Mouse (Mus musculus) limb, embryonic 12.5 days (tissue): ENCODE measurements around the gene Sdad1. TPM values are rescaled to one million over a fixed set of nuclear protein-coding genes. Genes with fewer than 3 reads are reported as not detected.
A peak's percentile ranks its signal among the peaks of the same experiment; 100 is the strongest.

Experiments used
- ATAC-seq: fragments of 200-750 bp; cut with Nextera tagmentation; 2 replicates; pipeline ENCODE4 v1.8.0; 2017; ENCODE audit warnings: low read depth, moderate TSS enrichment; ENCODE audit not compliant: insufficient number of reproducible peaks, insufficient read depth, low FRiP score, low TSS enrichment
- H3K27ac ChIP-seq: fragments of 300-500 bp; sonication (generic); 2 replicates; pipeline ENCODE4 v1.5.1; 2016; ENCODE audit warnings: mild to moderate bottlenecking, moderate library complexity
- H3K27me3 ChIP-seq: fragments of 300-500 bp; sonication (generic); 2 replicates; pipeline ENCODE4 v1.6.1; 2016; ENCODE audit warnings: mild to moderate bottlenecking, moderate library complexity
- H3K36me3 ChIP-seq: fragments of 300-500 bp; sonication (generic); 2 replicates; pipeline ENCODE4 v1.6.1; 2016; ENCODE audit warnings: mild to moderate bottlenecking, moderate library complexity
- H3K4me1 ChIP-seq: fragments of 300-500 bp; sonication (generic); replicated peaks from 2 replicates; pipeline ENCODE4 v1.6.1; 2016
- H3K4me2 ChIP-seq: fragments of 300-500 bp; sonication (generic); 2 replicates; pipeline ENCODE4 v1.6.1; 2016; ENCODE audit warnings: mild to moderate bottlenecking, moderate library complexity
- H3K4me3 ChIP-seq: fragments of 300-500 bp; sonication (generic); replicated peaks from 2 replicates; pipeline ENCODE4 v1.5.1; 2016; ENCODE audit warnings: mild to moderate bottlenecking
- H3K9ac ChIP-seq: fragments of 300-500 bp; sonication (generic); replicated peaks from 2 replicates; pipeline ENCODE4 v1.6.1; 2016; ENCODE audit warnings: mild to moderate bottlenecking, moderate library complexity
- H3K9me3 ChIP-seq: fragments of 300-500 bp; sonication (generic); 2 replicates; pipeline ENCODE4 v1.6.1; 2016; ENCODE audit warnings: mild to moderate bottlenecking, moderate library complexity
- WGBS: fragments of 180-500 bp; shearing (Covaris S2); methylation state at CpG from one replicate; pipeline ENCODE4 v1.1.7; 2016; 5-methylcytosine and 5-hydroxymethylcytosine counted together
- polyA plus RNA-seq: library from polyadenylated mRNA; unstranded; fragments of >200 nt; fragmentation: Nextera tagmentation; extraction: Ambion mirVana; gene quantifications from 2 replicates; pipeline ENCODE4 v1.2.1, GENCODE M21; 2016

Gene Sdad1
- polyA plus RNA-seq, 1 experiment from 2014 or later: 46.5 TPM

- H3K27me3 ChIP-seq: no peaks in the 10 kb centered on the region
- no peak overlapping the region for H3K4me3 ChIP-seq
- no peaks in the 10 kb centered on the region for H3K9me3 ChIP-seq
- no peak overlapping the region for H3K4me2 ChIP-seq
- no peaks in the 10 kb centered on the region for H3K4me1 ChIP-seq
- no peak overlapping the region for H3K9ac ChIP-seq
- WGBS: 93% methylated on average over 7 of the region's 7 CpGs
- no peaks in the 10 kb centered on the region for H3K36me3 ChIP-seq
- no peak overlapping the region for H3K27ac ChIP-seq
- no peak for ATAC-seq
Measured at GRCm38 (mm10) chr5:92270496-92270895, 39.8 kb downstream of the Sdad1 start.

GRCm38 (mm10) chr5:92263761-92264359, 46.4 kb downstream of the Sdad1 start:
- Histone ChIP-seq H3K27me3 (no peaks in the 10 kb centered on the region; the same call in 1 of the 2 replicates), H3K36me3 (no peaks in the 10 kb centered on the region), H3K4me1 (no peaks in the 10 kb centered on the region), H3K4me3 (no peak overlapping the region), H3K4me2 (no peak overlapping the region), H3K27ac (no peak overlapping the region), H3K9me3 (no peaks in the 10 kb centered on the region), H3K9ac (no peak overlapping the region)
- 50% methylated on average over 4 of the region's 4 CpGs for WGBS
- no peak for ATAC-seq

GRCm38 (mm10) chr5:92262646-92263045, 47.6 kb downstream of the Sdad1 start:
- Histone ChIP-seq H3K9me3 (no peaks in the 10 kb centered on the region), H3K36me3 (no peaks in the 10 kb centered on the region), H3K4me3 (no peak overlapping the region), H3K27me3 (no peaks in the 10 kb centered on the region; the same call in 1 of the 2 replicates), H3K4me2 (no peak overlapping the region), H3K9ac (no peak overlapping the region), H3K4me1 (no peaks in the 10 kb centered on the region), H3K27ac (no peak overlapping the region)
- 95% methylated on average over 8 of the region's 8 CpGs for WGBS
- no peak for ATAC-seq

- H3K9me3 ChIP-seq: no peaks in the 10 kb centered on the region
- H3K4me2 ChIP-seq: no peak within 1 kb of the TSS
- 0 out of 2 replicates have a peak within 1 kb of the TSS, but pooled peaks have one; percentile 23 for H3K9ac ChIP-seq
- no peaks in the 10 kb centered on the region for H3K36me3 ChIP-seq
- no peak for ATAC-seq
- no peak within 1 kb of the TSS for H3K4me3 ChIP-seq
- 11% methylated on average over 6 of the region's 6 CpGs for WGBS
- no peak within 1 kb of the TSS for H3K27ac ChIP-seq
- H3K27me3 ChIP-seq: no peaks in the 10 kb centered on the region; the same call in 1 of the 2 replicates
- H3K4me1 ChIP-seq: peaks cover 16% of the 10 kb centered on the region; the same call in 1 of the 2 replicates
Measured at GRCm38 (mm10) chr5:92256218-92256617, 54.1 kb downstream of the Sdad1 start, which contains the start of gene Ppef2. TSS of gene Ppef2 (minus strand) at chr5:92256278.

- H3K9ac ChIP-seq: no peak overlapping the region
- 73% methylated on average over 6 of the region's 6 CpGs for WGBS
- no peaks in the 10 kb centered on the region for H3K9me3 ChIP-seq
- H3K4me1 ChIP-seq: peaks cover 16% of the 10 kb centered on the region; the same call in 1 of the 2 replicates
- no peak overlapping the region for H3K27ac ChIP-seq
- H3K27me3 ChIP-seq: no peaks in the 10 kb centered on the region; the same call in 1 of the 2 replicates
- no peak for ATAC-seq
- no peak overlapping the region for H3K4me2 ChIP-seq
- H3K4me3 ChIP-seq: no peak overlapping the region
- no peaks in the 10 kb centered on the region for H3K36me3 ChIP-seq
Measured at GRCm38 (mm10) chr5:92254476-92254875, 55.8 kb downstream of the Sdad1 start.

- no peak for ATAC-seq
- Histone ChIP-seq H3K9ac (no peak overlapping the region), H3K4me2 (0 out of 2 replicates have a peak overlapping the region, but pooled peaks have one; percentile 11)
Measured at GRCm38 (mm10) chr5:92252797-92253343, 57.4 kb downstream of the Sdad1 start.

GRCm38 (mm10) chr5:92252031-92252430, 58.2 kb downstream of the Sdad1 start:
- Histone ChIP-seq H3K27me3 (no peaks in the 10 kb centered on the region), H3K4me3 (no peak overlapping the region), H3K4me2 (no peak overlapping the region), H3K9ac (no peak overlapping the region), H3K36me3 (no peaks in the 10 kb centered on the region), H3K27ac (no peak overlapping the region), H3K4me1 (peaks cover 10% of the 10 kb centered on the region; the same call in 1 of the 2 replicates), H3K9me3 (no peaks in the 10 kb centered on the region)
- ATAC-seq: no peak
- WGBS: 95% methylated on average over 6 of the region's 6 CpGs

More at GRCm38 (mm10) chr5:92252797-92253343, 57.4 kb downstream of the Sdad1 start:
- no peak overlapping the region for H3K27ac ChIP-seq
- WGBS: 29% methylated on average over 18 of the region's 18 CpGs
- no peaks in the 10 kb centered on the region for H3K9me3 ChIP-seq
- H3K4me1 ChIP-seq: peaks cover 16% of the 10 kb centered on the region; the same call in 1 of the 2 replicates
- H3K27me3 ChIP-seq: no peaks in the 10 kb centered on the region
- H3K4me3 ChIP-seq: no peak overlapping the region
- no peaks in the 10 kb centered on the region for H3K36me3 ChIP-seq

- no peak overlapping the region for H3K4me3 ChIP-seq
- H3K27me3 ChIP-seq: no peaks in the 10 kb centered on the region
- H3K9ac ChIP-seq: no peak overlapping the region
- no peak overlapping the region for H3K27ac ChIP-seq
- WGBS: 80% methylated on average over 11 of the region's 11 CpGs
- no peaks in the 10 kb centered on the region for H3K36me3 ChIP-seq
- ATAC-seq: no peak
- no peak overlapping the region for H3K4me2 ChIP-seq
- no peaks in the 10 kb centered on the region for H3K9me3 ChIP-seq
- no peaks in the 10 kb centered on the region for H3K4me1 ChIP-seq
Measured at GRCm38 (mm10) chr5:92248614-92249013, 61.7 kb downstream of the Sdad1 start.

- H3K27me3 ChIP-seq: no peaks in the 10 kb centered on the region
- WGBS: 92% methylated on average over 9 of the region's 9 CpGs
- H3K9ac ChIP-seq: no peak overlapping the region
- no peaks in the 10 kb centered on the region for H3K9me3 ChIP-seq
- no peak overlapping the region for H3K4me2 ChIP-seq
- no peaks in the 10 kb centered on the region for H3K4me1 ChIP-seq
- no peak for ATAC-seq
- H3K27ac ChIP-seq: no peak overlapping the region
- H3K36me3 ChIP-seq: no peaks in the 10 kb centered on the region
- no peak overlapping the region for H3K4me3 ChIP-seq
Measured at GRCm38 (mm10) chr5:92245483-92245882, 64.8 kb downstream of the Sdad1 start.

- Histone ChIP-seq H3K4me2 (no peak overlapping the region), H3K9me3 (no peaks in the 10 kb centered on the region), H3K9ac (no peak overlapping the region), H3K36me3 (no peaks in the 10 kb centered on the region), H3K27ac (no peak overlapping the region), H3K27me3 (no peaks in the 10 kb centered on the region), H3K4me1 (no peaks in the 10 kb centered on the region), H3K4me3 (no peak overlapping the region)
- 100% methylated on average over 2 of the region's 2 CpGs for WGBS
- ATAC-seq: no peak
Measured at GRCm38 (mm10) chr5:92244900-92245299, 65.4 kb downstream of the Sdad1 start.

GRCm38 (mm10) chr5:92240769-92241168, 69.5 kb downstream of the Sdad1 start:
- no peaks in the 10 kb centered on the region for H3K27me3 ChIP-seq
- H3K27ac ChIP-seq: no peak overlapping the region
- H3K4me3 ChIP-seq: no peak overlapping the region
- ATAC-seq: no peak
- no peak overlapping the region for H3K9ac ChIP-seq
- no peak overlapping the region for H3K4me2 ChIP-seq
- 93% methylated on average over 12 of the region's 12 CpGs for WGBS
- no peaks in the 10 kb centered on the region for H3K36me3 ChIP-seq
- no peaks in the 10 kb centered on the region for H3K9me3 ChIP-seq
- no peaks in the 10 kb centered on the region for H3K4me1 ChIP-seq
